Mouse (Mus musculus): ENCODE measurements around the gene Mphosph8. TPM values are rescaled to one million over a fixed set of nuclear protein-coding genes. Genes with fewer than 3 reads are reported as not detected.

Gene Mphosph8
- 33.0 and 38.4 TPM in 2 replicates for polyA plus RNA-seq (2016; fragmentation: Nextera tagmentation; extraction: Ambion mirVana)

GRCm38 (mm10) chr14:56667969-56668802, at the start of gene Mphosph8:
Gene Mphosph8, plus strand, starts transcription at chr14:56668248.
- DNase-seq (ENCODE audit: low spot score), result peak; percentile 100
- H3K27ac ChIP-seq (replicated peaks), result peak within 1 kb of the TSS; percentile 93
- peak within 1 kb of the TSS; percentile 94 for H3K4me3 ChIP-seq
- H3K36me3 ChIP-seq (replicated peaks), result peaks cover 13% of the 10 kb centered on the region
- no peaks in the 10 kb centered on the region for H3K9me3 ChIP-seq
- peaks cover 16% of the 10 kb centered on the region for H3K4me1 ChIP-seq
- WGBS, result under 1% methylated on average over 70 of the region's 70 CpGs
- H3K27me3 ChIP-seq (replicated peaks; ENCODE audit: low read depth, poor library complexity, severe bottlenecking), result no peaks in the 10 kb centered on the region

DNA sequence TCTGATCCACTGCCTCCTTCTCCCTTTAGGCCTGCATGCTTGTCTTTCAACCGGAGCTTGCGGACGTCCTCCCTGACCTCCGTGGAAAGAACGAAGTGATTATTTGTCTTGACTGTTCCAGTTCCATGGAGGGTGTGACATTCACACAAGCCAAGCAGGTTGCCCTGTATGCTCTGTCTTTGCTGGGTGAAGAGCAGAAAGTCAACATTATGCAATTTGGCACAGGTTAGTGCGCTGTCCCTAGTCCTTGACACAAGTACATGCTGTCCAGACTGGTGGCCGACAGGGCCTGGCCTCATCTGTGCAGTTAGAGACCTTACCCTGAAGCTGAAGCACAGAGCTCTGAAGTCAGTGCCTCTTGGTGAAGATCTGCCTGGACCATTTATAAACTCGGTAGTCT, 47.6 kb upstream of the Mphosph8 start:
- H3K9me3 ChIP-seq, result no peaks in the 10 kb centered on the region
- no peak overlapping the region for H3K4me3 ChIP-seq
- H3K27ac ChIP-seq (replicated peaks), result no peak overlapping the region
- no peaks in the 10 kb centered on the region for H3K4me1 ChIP-seq
- H3K27me3 ChIP-seq (replicated peaks; ENCODE audit: low read depth, poor library complexity, severe bottlenecking), result no peaks in the 10 kb centered on the region
- H3K36me3 ChIP-seq (replicated peaks), result no peaks in the 10 kb centered on the region
- DNase-seq (ENCODE audit: low spot score), result no peak
- 89% methylated on average over 8 of the region's 8 CpGs for WGBS

DNA sequence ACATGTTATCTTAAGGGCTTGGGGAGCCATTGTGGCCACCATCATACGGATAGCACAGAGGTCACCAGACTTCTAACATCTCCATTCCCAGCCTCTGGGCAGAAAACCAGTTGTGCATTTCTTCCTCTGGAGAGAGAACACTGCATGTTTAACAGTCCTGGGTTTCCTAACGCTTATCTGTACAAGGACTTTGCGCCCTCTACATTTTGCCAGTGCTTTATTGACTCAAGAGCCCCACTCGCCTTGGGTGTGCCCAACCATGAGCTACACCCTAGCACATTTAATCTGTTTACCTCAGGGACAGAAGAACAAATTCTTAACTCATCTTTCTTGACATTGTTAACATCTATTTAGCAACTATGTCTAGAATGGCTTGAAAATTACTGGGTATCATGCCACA, 41.8 kb upstream of the Mphosph8 start:
- 92% methylated on average over 4 of the region's 4 CpGs for WGBS
- no peak for DNase-seq (ENCODE audit: low spot score)
- H3K4me3 ChIP-seq, result no peak overlapping the region
- no peak overlapping the region for H3K27ac ChIP-seq (replicated peaks)
- no peaks in the 10 kb centered on the region for H3K36me3 ChIP-seq (replicated peaks)
- no peaks in the 10 kb centered on the region for H3K4me1 ChIP-seq
- H3K27me3 ChIP-seq (replicated peaks; ENCODE audit: low read depth, poor library complexity, severe bottlenecking), result no peaks in the 10 kb centered on the region
- H3K9me3 ChIP-seq, result no peaks in the 10 kb centered on the region

DNA sequence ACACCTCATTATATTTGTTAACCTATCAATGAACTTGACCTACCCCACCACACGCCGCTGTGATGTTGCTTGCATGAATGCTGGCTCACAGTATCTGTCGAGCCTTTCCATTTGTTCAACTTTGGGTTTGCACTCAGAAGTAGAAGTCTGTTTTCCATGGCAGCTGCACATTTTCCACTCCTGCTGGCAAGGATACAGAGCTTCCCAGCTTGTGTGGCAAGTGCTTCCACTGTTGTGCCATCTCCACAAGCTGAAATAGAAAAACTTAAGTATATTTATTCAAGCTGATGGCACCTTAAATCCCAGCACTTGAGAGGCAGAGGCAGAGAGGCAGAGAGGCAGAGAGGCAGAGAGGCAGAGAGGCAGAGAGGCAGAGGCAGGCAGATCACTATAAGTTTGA, 39.7 kb upstream of the Mphosph8 start:
- Histone ChIP-seq H3K27ac (replicated peaks) (no peak overlapping the region), H3K9me3 (no peaks in the 10 kb centered on the region), H3K36me3 (replicated peaks) (no peaks in the 10 kb centered on the region), H3K27me3 (replicated peaks; ENCODE audit: low read depth, poor library complexity, severe bottlenecking) (no peaks in the 10 kb centered on the region), H3K4me1 (no peaks in the 10 kb centered on the region), H3K4me3 (no peak overlapping the region)
- 90% methylated on average over 3 of the region's 3 CpGs for WGBS
- DNase-seq (ENCODE audit: low spot score), result no peak

GRCm38 (mm10) chr14:56631109-56631508, 36.9 kb upstream of the Mphosph8 start:
- no peak for DNase-seq (ENCODE audit: low spot score)
- no peak overlapping the region for H3K27ac ChIP-seq (replicated peaks)
- H3K4me3 ChIP-seq, result no peak overlapping the region
- H3K4me1 ChIP-seq, result no peaks in the 10 kb centered on the region
- H3K36me3 ChIP-seq (replicated peaks), result no peaks in the 10 kb centered on the region
- WGBS, result 94% methylated on average over 2 of the region's 2 CpGs
- H3K9me3 ChIP-seq, result no peaks in the 10 kb centered on the region
- no peaks in the 10 kb centered on the region for H3K27me3 ChIP-seq (replicated peaks; ENCODE audit: low read depth, poor library complexity, severe bottlenecking)

- Histone ChIP-seq H3K4me1 (peaks cover 4% of the 10 kb centered on the region; the same call in 1 of the 2 replicates), H3K9me3 (no peaks in the 10 kb centered on the region), H3K27ac (replicated peaks) (no peak overlapping the region), H3K36me3 (replicated peaks) (no peaks in the 10 kb centered on the region), H3K4me3 (no peak overlapping the region), H3K27me3 (replicated peaks; ENCODE audit: low read depth, poor library complexity, severe bottlenecking) (no peaks in the 10 kb centered on the region)
- DNase-seq (ENCODE audit: low spot score), result no peak
- WGBS, result 60% methylated on average over 7 of the region's 7 CpGs
Observed at GRCm38 (mm10) chr14:56647206-56647605, 20.8 kb upstream of the Mphosph8 start.

GRCm38 (mm10) chr14:56649448-56649847, 18.6 kb upstream of the Mphosph8 start:
- DNase-seq (ENCODE audit: low spot score), result no peak
- no peaks in the 10 kb centered on the region for H3K27me3 ChIP-seq (replicated peaks; ENCODE audit: low read depth, poor library complexity, severe bottlenecking)
- H3K36me3 ChIP-seq (replicated peaks), result no peaks in the 10 kb centered on the region
- H3K4me3 ChIP-seq, result no peak overlapping the region
- H3K9me3 ChIP-seq, result 0 out of 2 replicates have a peak, but pooled peaks cover 5% of the 10 kb centered on the region
- H3K4me1 ChIP-seq, result peaks cover 4% of the 10 kb centered on the region; the same call in 1 of the 2 replicates
- no peak overlapping the region for H3K27ac ChIP-seq (replicated peaks)

DNA sequence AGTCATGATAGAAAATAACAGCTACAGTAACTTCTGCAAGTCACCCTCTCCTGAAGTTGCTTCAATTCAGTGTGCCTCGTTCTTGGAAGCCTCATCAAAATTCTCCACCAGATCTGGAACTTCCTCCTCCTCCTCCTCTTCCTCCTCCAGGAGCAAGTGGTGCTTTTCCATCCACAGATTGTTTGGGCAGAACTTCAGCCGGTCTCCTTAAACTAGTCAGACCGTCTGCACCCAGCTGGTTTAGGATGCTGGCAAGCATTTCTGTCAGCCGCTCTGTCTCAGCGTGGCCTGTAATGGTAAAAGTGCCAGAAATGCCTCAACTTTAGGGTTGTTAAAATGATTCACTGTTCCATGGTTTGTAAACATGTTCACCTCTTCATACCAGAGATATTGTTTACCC, 2.4 kb upstream of the Mphosph8 start:
- Histone ChIP-seq H3K27ac (replicated peaks) (no peak overlapping the region), H3K36me3 (replicated peaks) (no peaks in the 10 kb centered on the region), H3K9me3 (no peaks in the 10 kb centered on the region), H3K4me3 (no peak overlapping the region), H3K27me3 (replicated peaks; ENCODE audit: low read depth, poor library complexity, severe bottlenecking) (no peaks in the 10 kb centered on the region), H3K4me1 (peaks cover 20% of the 10 kb centered on the region)
- no peak for DNase-seq (ENCODE audit: low spot score)
- 74% methylated on average over 5 of the region's 5 CpGs for WGBS

GRCm38 (mm10) chr14:56666909-56667308, 1.1 kb upstream of the Mphosph8 start:
- Histone ChIP-seq H3K4me3 (peak overlapping the region; percentile 94; the same call in 1 of the 2 replicates), H3K4me1 (peaks cover 16% of the 10 kb centered on the region), H3K27ac (replicated peaks) (0 out of 2 replicates have a peak overlapping the region, but pooled peaks have one; percentile 93), H3K27me3 (replicated peaks; ENCODE audit: low read depth, poor library complexity, severe bottlenecking) (no peaks in the 10 kb centered on the region), H3K9me3 (no peaks in the 10 kb centered on the region), H3K36me3 (replicated peaks) (peaks cover under 1% of the 10 kb centered on the region; the same call in 1 of the 2 replicates)
- DNase-seq (ENCODE audit: low spot score), result no peak
- 79% methylated on average over 3 of the region's 3 CpGs for WGBS

DNA sequence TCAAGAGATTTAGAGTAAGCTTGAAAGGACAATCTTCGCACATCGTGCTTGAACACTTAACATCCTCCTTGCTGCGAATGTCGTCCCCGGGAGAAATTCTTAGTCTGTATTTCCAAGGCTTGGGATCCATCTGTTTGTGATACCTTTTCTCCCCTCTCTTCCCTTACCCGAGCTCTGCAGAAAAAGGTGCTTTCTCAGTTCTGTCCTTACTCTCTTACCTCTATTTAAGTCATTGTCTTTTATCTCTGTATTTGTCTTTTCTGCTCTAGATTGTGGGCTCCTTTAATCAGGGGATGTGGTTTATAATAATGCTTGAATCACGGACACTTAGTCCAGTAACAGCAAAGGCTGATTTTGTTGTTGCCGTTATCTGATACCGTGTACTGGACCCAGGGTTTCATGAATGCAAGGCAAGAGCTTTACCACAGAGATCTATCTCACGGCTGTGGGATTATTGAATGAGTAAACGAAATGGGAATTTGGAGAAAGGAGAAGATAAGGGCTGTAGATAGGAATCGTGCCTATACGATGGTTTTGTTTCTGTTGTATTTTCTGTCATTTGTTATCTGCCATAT, 1.1 kb downstream of the Mphosph8 start:
- no peak for DNase-seq (ENCODE audit: low spot score)
- Histone ChIP-seq H3K4me3 (peak overlapping the region; percentile 94), H3K27me3 (replicated peaks; ENCODE audit: low read depth, poor library complexity, severe bottlenecking) (no peaks in the 10 kb centered on the region), H3K36me3 (replicated peaks) (peaks cover 23% of the 10 kb centered on the region), H3K27ac (replicated peaks) (peak overlapping the region; percentile 93), H3K9me3 (no peaks in the 10 kb centered on the region), H3K4me1 (peaks cover 16% of the 10 kb centered on the region)
- WGBS, result 12% methylated on average over 13 of the region's 13 CpGs

DNA sequence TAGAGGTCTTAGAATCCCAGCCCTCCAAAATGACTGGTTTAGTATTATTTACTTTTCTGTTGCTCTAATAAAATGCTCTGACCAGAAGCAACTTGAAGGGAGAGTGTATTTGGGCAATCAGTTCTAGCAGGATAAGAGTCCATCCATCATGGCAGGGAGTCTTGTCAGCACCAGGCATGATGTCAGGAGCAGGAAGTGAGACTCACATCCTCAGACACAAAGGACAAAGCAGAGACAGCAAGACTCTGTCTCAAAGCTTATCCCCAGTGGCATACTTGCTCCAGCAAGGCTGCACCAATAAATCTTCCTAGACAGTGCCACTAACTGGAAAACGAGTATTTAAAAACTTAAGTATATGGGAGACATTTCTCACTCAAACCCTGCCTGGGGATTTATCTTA, 17.4 kb downstream of the Mphosph8 start:
- H3K27me3 ChIP-seq (replicated peaks; ENCODE audit: low read depth, poor library complexity, severe bottlenecking), result no peaks in the 10 kb centered on the region

GRCm38 (mm10) chr14:56689116-56689515, 21.1 kb downstream of the Mphosph8 start:
- Histone ChIP-seq H3K9me3 (no peaks in the 10 kb centered on the region), H3K36me3 (replicated peaks) (peaks cover 100% of the 10 kb centered on the region), H3K27ac (replicated peaks) (no peak overlapping the region), H3K4me3 (no peak overlapping the region), H3K27me3 (replicated peaks; ENCODE audit: low read depth, poor library complexity, severe bottlenecking) (no peaks in the 10 kb centered on the region), H3K4me1 (no peaks in the 10 kb centered on the region)
- WGBS, result 93% methylated on average over 1 of the region's 1 CpGs
- DNase-seq (ENCODE audit: low spot score), result no peak

More for the DNA sequence above, 17.4 kb downstream of the Mphosph8 start:
- Histone ChIP-seq H3K9me3 (no peaks in the 10 kb centered on the region), H3K36me3 (replicated peaks) (peaks cover 100% of the 10 kb centered on the region), H3K4me3 (no peak overlapping the region), H3K4me1 (no peaks in the 10 kb centered on the region), H3K27ac (replicated peaks) (no peak overlapping the region)
- 77% methylated on average over 1 of the region's 1 CpGs for WGBS
- no peak for DNase-seq (ENCODE audit: low spot score)

- no peaks in the 10 kb centered on the region for H3K4me1 ChIP-seq
- 90% methylated on average over 1 of the region's 1 CpGs for WGBS
- peaks cover 100% of the 10 kb centered on the region for H3K36me3 ChIP-seq (replicated peaks)
- DNase-seq (ENCODE audit: low spot score), result no peak
- H3K4me3 ChIP-seq, result no peak overlapping the region
- no peak overlapping the region for H3K27ac ChIP-seq (replicated peaks)
- no peaks in the 10 kb centered on the region for H3K9me3 ChIP-seq
- no peaks in the 10 kb centered on the region for H3K27me3 ChIP-seq (replicated peaks; ENCODE audit: low read depth, poor library complexity, severe bottlenecking)
Observed at GRCm38 (mm10) chr14:56689766-56690165, 21.7 kb downstream of the Mphosph8 start.
